Mouse (Mus musculus): Measurements from ENCODE around the gene Tex261. TPM values are rescaled to one million over a fixed set of nuclear protein-coding genes. Genes with fewer than 3 reads are reported as not detected.

Tex261 gene
- polyA plus RNA-seq, 2 experiments: 77.4 to 90.4 TPM

- H3K9ac ChIP-seq (ENCODE audit: low read depth, low read length, severe bottlenecking): no peak overlapping the region
- H3K4me3 ChIP-seq (replicated peaks; ENCODE audit: low read length): no peak overlapping the region
- no peaks in the 10 kb centered on the region for H3K27me3 ChIP-seq (ENCODE audit: control insufficient read depth, insufficient read depth, low read length)
- H3K36me3 ChIP-seq (ENCODE audit: control insufficient read depth, insufficient read depth, low read length): no peaks in the 10 kb centered on the region
- H3K4me2 ChIP-seq (replicated peaks; ENCODE audit: low read depth, low read length, severe bottlenecking): no peak overlapping the region
- DNase-seq (ENCODE audit: low spot score) (no peak), ATAC-seq (ENCODE audit: low FRiP score, low read depth) (no peak)
- TF ChIP-seq POLR2A (IDR thresholded peaks at IDR 0.05; ENCODE audit: borderline replicate concordance, extremely low read depth, insufficient read depth, insufficient read length): no peak
- H3K4me1 ChIP-seq (ENCODE audit: control insufficient read depth, insufficient read depth, low read length): no peaks in the 10 kb centered on the region
- WGBS: 28% methylated on average over 5 of the region's 5 CpGs
- H3K9me3 ChIP-seq (ENCODE audit: control insufficient read depth, low read length): no peaks in the 10 kb centered on the region
- H3K27ac ChIP-seq (replicated peaks; ENCODE audit: low read depth, low read length): no peak overlapping the region
These were observed 44.5 kb downstream of the Tex261 start for GRCm38 (mm10) chr6:83731128-83731527.

GRCm38 (mm10) chr6:83729350-83729970 is 46.2 kb downstream of the Tex261 start:
- ATAC-seq (ENCODE audit: low FRiP score, low read depth) (no peak), DNase-seq (ENCODE audit: low spot score) (no peak)
- Histone ChIP-seq H3K9ac (ENCODE audit: low read depth, low read length, severe bottlenecking) (no peak overlapping the region), H3K4me3 (replicated peaks; ENCODE audit: low read length) (no peak overlapping the region), H3K9me3 (ENCODE audit: control insufficient read depth, low read length) (no peaks in the 10 kb centered on the region), H3K4me1 (ENCODE audit: control insufficient read depth, insufficient read depth, low read length) (no peaks in the 10 kb centered on the region), H3K36me3 (ENCODE audit: control insufficient read depth, insufficient read depth, low read length) (no peaks in the 10 kb centered on the region), H3K4me2 (replicated peaks; ENCODE audit: low read depth, low read length, severe bottlenecking) (no peak overlapping the region), H3K27ac (replicated peaks; ENCODE audit: low read depth, low read length) (no peak overlapping the region), H3K27me3 (ENCODE audit: control insufficient read depth, insufficient read depth, low read length) (0 out of 2 replicates have a peak, but pooled peaks cover 3% of the 10 kb centered on the region)
- 59% methylated on average over 14 of the region's 14 CpGs for WGBS
- no peak for TF ChIP-seq POLR2A (IDR thresholded peaks at IDR 0.05; ENCODE audit: borderline replicate concordance, extremely low read depth, insufficient read depth, insufficient read length)

- H3K36me3 ChIP-seq (ENCODE audit: control insufficient read depth, insufficient read depth, low read length): no peaks in the 10 kb centered on the region
- no peaks in the 10 kb centered on the region for H3K4me1 ChIP-seq (ENCODE audit: control insufficient read depth, insufficient read depth, low read length)
- ATAC-seq (ENCODE audit: low FRiP score, low read depth) (no peak), DNase-seq (ENCODE audit: low spot score) (no peak)
- no peak overlapping the region for H3K4me3 ChIP-seq (replicated peaks; ENCODE audit: low read length)
- WGBS: 83% methylated on average over 3 of the region's 3 CpGs
- no peak for TF ChIP-seq POLR2A (IDR thresholded peaks at IDR 0.05; ENCODE audit: borderline replicate concordance, extremely low read depth, insufficient read depth, insufficient read length)
- H3K4me2 ChIP-seq (replicated peaks; ENCODE audit: low read depth, low read length, severe bottlenecking): no peak overlapping the region
- no peak overlapping the region for H3K27ac ChIP-seq (replicated peaks; ENCODE audit: low read depth, low read length)
- no peak overlapping the region for H3K9ac ChIP-seq (ENCODE audit: low read depth, low read length, severe bottlenecking)
- 0 out of 2 replicates have a peak, but pooled peaks cover 3% of the 10 kb centered on the region for H3K27me3 ChIP-seq (ENCODE audit: control insufficient read depth, insufficient read depth, low read length)
- no peaks in the 10 kb centered on the region for H3K9me3 ChIP-seq (ENCODE audit: control insufficient read depth, low read length)
These were observed 47.1 kb downstream of the Tex261 start for GRCm38 (mm10) chr6:83728488-83728887.

GRCm38 (mm10) chr6:83727178-83727577 is 48.4 kb downstream of the Tex261 start:
- H3K4me3 ChIP-seq (replicated peaks; ENCODE audit: low read length): no peak overlapping the region
- ATAC-seq (ENCODE audit: low FRiP score, low read depth) (no peak), DNase-seq (ENCODE audit: low spot score) (no peak)
- H3K27ac ChIP-seq (replicated peaks; ENCODE audit: low read depth, low read length): no peak overlapping the region
- no peaks in the 10 kb centered on the region for H3K4me1 ChIP-seq (ENCODE audit: control insufficient read depth, insufficient read depth, low read length)
- no peaks in the 10 kb centered on the region for H3K36me3 ChIP-seq (ENCODE audit: control insufficient read depth, insufficient read depth, low read length)
- no peak overlapping the region for H3K9ac ChIP-seq (ENCODE audit: low read depth, low read length, severe bottlenecking)
- peaks cover 13% of the 10 kb centered on the region for H3K27me3 ChIP-seq (ENCODE audit: control insufficient read depth, insufficient read depth, low read length)
- no peak for TF ChIP-seq POLR2A (IDR thresholded peaks at IDR 0.05; ENCODE audit: borderline replicate concordance, extremely low read depth, insufficient read depth, insufficient read length)
- no peaks in the 10 kb centered on the region for H3K9me3 ChIP-seq (ENCODE audit: control insufficient read depth, low read length)
- WGBS: 40% methylated on average over 4 of the region's 4 CpGs
- no peak overlapping the region for H3K4me2 ChIP-seq (replicated peaks; ENCODE audit: low read depth, low read length, severe bottlenecking)

GRCm38 (mm10) chr6:83722526-83722925 is 53.1 kb downstream of the Tex261 start:
- TF ChIP-seq POLR2A (IDR thresholded peaks at IDR 0.05; ENCODE audit: borderline replicate concordance, extremely low read depth, insufficient read depth, insufficient read length): no peak
- Histone ChIP-seq H3K27me3 (ENCODE audit: control insufficient read depth, insufficient read depth, low read length) (peaks cover 58% of the 10 kb centered on the region), H3K9me3 (ENCODE audit: control insufficient read depth, low read length) (no peaks in the 10 kb centered on the region), H3K4me3 (replicated peaks; ENCODE audit: low read length) (no peak overlapping the region), H3K4me2 (replicated peaks; ENCODE audit: low read depth, low read length, severe bottlenecking) (no peak overlapping the region), H3K9ac (ENCODE audit: low read depth, low read length, severe bottlenecking) (no peak overlapping the region), H3K4me1 (ENCODE audit: control insufficient read depth, insufficient read depth, low read length) (no peaks in the 10 kb centered on the region), H3K27ac (replicated peaks; ENCODE audit: low read depth, low read length) (no peak overlapping the region), H3K36me3 (ENCODE audit: control insufficient read depth, insufficient read depth, low read length) (no peaks in the 10 kb centered on the region)
- DNase-seq (ENCODE audit: low spot score): no peak
- ATAC-seq (ENCODE audit: low FRiP score, low read depth): no peak
- 9% methylated on average over 6 of the region's 6 CpGs for WGBS

Other genes starting within 250 kb of the Tex261 start
- 5.1 and 5.3 TPM in 2 replicates for gene Actg2, start 239.5 kb downstream of the Tex261 start, polyA plus RNA-seq (2012; rRNA removed)
- gene Actg2, start 239.5 kb downstream of the Tex261 start, polyA plus RNA-seq (2014; fragmentation: Nextera tagmentation; extraction: Ambion mirVana): 5.5 and 5.6 TPM in 2 replicates
- gene Stambp, start 203.1 kb downstream of the Tex261 start, polyA plus RNA-seq (2012; rRNA removed): 20.3 and 21.3 TPM in 2 replicates
- gene Stambp, start 203.1 kb downstream of the Tex261 start, polyA plus RNA-seq (2014; fragmentation: Nextera tagmentation; extraction: Ambion mirVana): 27.9 and 30.2 TPM in 2 replicates
- gene Clec4f, start 119.6 kb downstream of the Tex261 start, polyA plus RNA-seq (2012; rRNA removed): not detected in 2 replicates
- not detected in 2 replicates for gene Clec4f, start 119.6 kb downstream of the Tex261 start, polyA plus RNA-seq (2014; fragmentation: Nextera tagmentation; extraction: Ambion mirVana)
- gene Cd207, start 98.0 kb downstream of the Tex261 start, polyA plus RNA-seq (2012; rRNA removed): not detected in 2 replicates
- gene Cd207, start 98.0 kb downstream of the Tex261 start, polyA plus RNA-seq (2014; fragmentation: Nextera tagmentation; extraction: Ambion mirVana): not detected in 2 replicates
- gene Vax2, start 64.5 kb downstream of the Tex261 start, polyA plus RNA-seq (2012; rRNA removed): 0.70 and 1.1 TPM in 2 replicates
- 0.80 and 1.4 TPM in 2 replicates for gene Vax2, start 64.5 kb downstream of the Tex261 start, polyA plus RNA-seq (2014; fragmentation: Nextera tagmentation; extraction: Ambion mirVana)
- gene Atp6v1b1, start 32.8 kb downstream of the Tex261 start, polyA plus RNA-seq (2012; rRNA removed): 0.05 TPM in 2 replicates
- gene Atp6v1b1, start 32.8 kb downstream of the Tex261 start, polyA plus RNA-seq (2014; fragmentation: Nextera tagmentation; extraction: Ambion mirVana): not detected in 2 replicates
- not detected in 2 replicates for gene Ankrd53, start 13.2 kb downstream of the Tex261 start, polyA plus RNA-seq (2012; rRNA removed)
- gene Ankrd53, start 13.2 kb downstream of the Tex261 start, polyA plus RNA-seq (2014; fragmentation: Nextera tagmentation; extraction: Ambion mirVana): not detected in 2 replicates
- 37.6 and 38.7 TPM in 2 replicates for gene Nagk, start 19.2 kb upstream of the Tex261 start, polyA plus RNA-seq (2012; rRNA removed)
- gene Nagk, start 19.2 kb upstream of the Tex261 start, polyA plus RNA-seq (2014; fragmentation: Nextera tagmentation; extraction: Ambion mirVana): 57.5 and 59.9 TPM in 2 replicates
- gene Paip2b, start 55.9 kb upstream of the Tex261 start, polyA plus RNA-seq (2012; rRNA removed): 33.5 and 36.3 TPM in 2 replicates
- 18.2 and 19.0 TPM in 2 replicates for gene Paip2b, start 55.9 kb upstream of the Tex261 start, polyA plus RNA-seq (2014; fragmentation: Nextera tagmentation; extraction: Ambion mirVana)
- 42.2 and 55.4 TPM in 2 replicates for gene Zfp638, start 91.3 kb upstream of the Tex261 start, polyA plus RNA-seq (2012; rRNA removed)
- gene Zfp638, start 91.3 kb upstream of the Tex261 start, polyA plus RNA-seq (2014; fragmentation: Nextera tagmentation; extraction: Ambion mirVana): 61.8 and 71.5 TPM in 2 replicates
- 16.5 and 18.2 TPM in 2 replicates for gene Dysf, start 232.8 kb upstream of the Tex261 start, polyA plus RNA-seq (2012; rRNA removed)
- gene Dysf, start 232.8 kb upstream of the Tex261 start, polyA plus RNA-seq (2014; fragmentation: Nextera tagmentation; extraction: Ambion mirVana): 10.5 and 13.2 TPM in 2 replicates